Mouse (Mus musculus): ENCODE measurements at regions not wholly inside any gene's neighbourhood (a gene's known extent, or its start where the extent isn't known, plus 50 kb on each side); places are given as distances from the start of the nearest gene placed in this dataset.
A peak's percentile ranks its signal among the peaks of the same experiment; 100 is the strongest.

- no peak for DNase-seq (ENCODE audit: low spot score)
Measured at GRCm38 (mm10) chr4:95154377-95154776, 102.4 kb upstream of the Jun start.

- no peak for DNase-seq (ENCODE audit: low spot score)
Measured at GRCm38 (mm10) chr4:95155178-95155577, 103.2 kb upstream of the Jun start.

GRCm38 (mm10) chr4:95155796-95156195 is 103.8 kb upstream of the Jun start:
- DNase-seq (ENCODE audit: low spot score), result no peak

GRCm38 (mm10) chr4:95156451-95157271 is 104.6 kb upstream of the Jun start:
- no peak for DNase-seq (ENCODE audit: low spot score)

- no peak for DNase-seq (ENCODE audit: low spot score)
Measured at GRCm38 (mm10) chr4:95157653-95158430, 105.8 kb upstream of the Jun start.

GRCm38 (mm10) chr4:95158632-95159424 is 106.8 kb upstream of the Jun start:
- no peak for DNase-seq (ENCODE audit: low spot score)

GRCm38 (mm10) chr4:95159821-95160220 is 107.8 kb upstream of the Jun start:
- DNase-seq (ENCODE audit: low spot score), result no peak

GRCm38 (mm10) chr4:95160465-95160864 is 108.4 kb upstream of the Jun start:
- DNase-seq (ENCODE audit: low spot score), result no peak

GRCm38 (mm10) chr4:95160912-95161669 is 109.1 kb upstream of the Jun start:
- peak; percentile 88 for DNase-seq (ENCODE audit: low spot score)

- DNase-seq (ENCODE audit: low spot score), result no peak
Measured at GRCm38 (mm10) chr4:95161670-95162020, 109.6 kb upstream of the Jun start.

- DNase-seq (ENCODE audit: low spot score), result no peak
Measured at GRCm38 (mm10) chr4:95162386-95163090, 110.5 kb upstream of the Jun start.

GRCm38 (mm10) chr4:95163403-95163802 is 111.4 kb upstream of the Jun start:
- no peak for DNase-seq (ENCODE audit: low spot score)

GRCm38 (mm10) chr4:95166503-95166902 is 114.5 kb upstream of the Jun start:
- DNase-seq (ENCODE audit: low spot score), result no peak

GRCm38 (mm10) chr4:95167216-95167615 is 115.2 kb upstream of the Jun start:
- no peak for DNase-seq (ENCODE audit: low spot score)

GRCm38 (mm10) chr4:95169702-95170101 is 117.7 kb upstream of the Jun start:
- DNase-seq (ENCODE audit: low spot score), result no peak

- no peak for DNase-seq (ENCODE audit: low spot score)
Measured at GRCm38 (mm10) chr4:95177753-95178152, 125.7 kb upstream of the Jun start.

GRCm38 (mm10) chr4:95178467-95178866 is 126.4 kb upstream of the Jun start:
- no peak for DNase-seq (ENCODE audit: low spot score)

GRCm38 (mm10) chr4:95178900-95179299 is 126.9 kb upstream of the Jun start:
- peak; percentile 70 for DNase-seq (ENCODE audit: low spot score)

GRCm38 (mm10) chr4:95180446-95180845 is 128.4 kb upstream of the Jun start:
- DNase-seq (ENCODE audit: low spot score), result no peak

GRCm38 (mm10) chr4:95180999-95181398 is 129.0 kb upstream of the Jun start:
- DNase-seq (ENCODE audit: low spot score), result no peak

- no peak for DNase-seq (ENCODE audit: low spot score)
Measured at GRCm38 (mm10) chr4:95184180-95184579, 132.2 kb upstream of the Jun start.
